Mouse (Mus musculus) layer of hippocampus, adult 11-12 months (tissue): ENCODE measurements around the gene Gm19402.

Experiments
- DNase-seq: peaks from one replicate; pipeline ENCODE4 v3.0.0; 2022; ENCODE audit warnings: low spot score

The Gm19402 gene

DNA sequence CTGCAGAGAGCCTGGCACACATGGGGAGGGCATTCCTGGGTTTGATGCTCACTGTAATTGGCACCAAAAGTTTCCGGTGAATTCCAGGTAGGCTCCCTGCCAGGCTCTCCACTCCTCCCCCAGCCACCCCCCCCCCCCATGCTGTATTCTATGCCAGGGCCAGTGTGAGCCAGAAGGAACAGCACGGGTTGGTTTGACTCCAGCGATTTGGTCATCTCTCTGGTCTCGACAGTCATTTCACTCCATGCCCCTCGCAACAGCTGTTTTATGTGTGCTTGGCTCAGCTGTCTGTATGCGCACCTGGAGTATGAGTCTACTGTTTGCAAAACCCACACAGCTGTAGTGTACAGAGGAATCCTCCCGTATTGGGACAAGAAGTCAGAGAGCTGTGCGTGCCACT is 24.2 kb downstream of the Gm19402 start:
- DNase-seq: no peak

- no peak for DNase-seq
Observed at GRCm38 (mm10) chr10:77663949-77664665, 26.4 kb downstream of the Gm19402 start.

- no peak for DNase-seq
Observed at GRCm38 (mm10) chr10:77658286-77658994, 32.1 kb downstream of the Gm19402 start.

- DNase-seq: no peak
Observed at GRCm38 (mm10) chr10:77652046-77652445, 38.5 kb downstream of the Gm19402 start.

- DNase-seq: no peak
Observed at GRCm38 (mm10) chr10:77647901-77648300, 42.7 kb downstream of the Gm19402 start.

DNA sequence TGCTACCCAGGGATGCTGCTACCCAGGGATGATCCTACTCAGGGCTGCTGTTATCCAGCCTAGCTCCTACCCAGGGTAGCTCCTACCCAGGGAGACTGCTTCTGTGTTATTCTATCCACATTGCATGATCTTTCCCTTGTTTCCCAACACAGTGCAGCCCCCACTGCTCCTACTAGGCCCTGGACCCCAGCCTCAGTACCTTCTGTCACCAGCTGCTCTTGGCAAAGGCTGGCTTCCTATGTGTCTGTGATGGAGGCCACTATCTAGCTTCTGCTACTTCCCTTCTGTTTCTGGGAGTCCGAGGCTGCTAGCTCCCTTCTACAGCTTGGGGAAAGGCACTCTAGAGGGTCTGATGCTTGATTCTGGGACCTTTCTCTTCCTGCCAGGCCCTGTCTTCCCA is 43.1 kb downstream of the Gm19402 start:
- DNase-seq: no peak

DNA sequence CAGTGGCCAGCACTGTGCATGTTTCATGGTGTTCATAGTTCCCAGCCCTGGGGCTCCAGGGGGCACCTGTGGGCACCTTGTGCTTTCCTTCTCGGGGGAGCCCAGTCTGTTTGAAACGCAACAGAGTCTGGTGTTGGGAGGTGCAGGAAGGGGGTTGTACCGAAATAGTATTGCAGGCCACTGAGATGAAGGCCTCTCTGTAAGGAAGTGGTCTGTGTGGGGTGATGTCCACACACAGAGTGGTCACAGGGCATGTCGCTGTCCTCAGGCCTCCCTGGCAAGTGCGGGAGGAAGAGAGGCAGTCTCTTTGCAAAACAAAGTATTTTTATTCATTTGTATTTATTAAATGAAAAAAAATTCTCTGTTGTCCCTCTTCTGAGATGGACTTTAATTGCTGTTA is 45.0 kb downstream of the Gm19402 start:
- DNase-seq: no peak

- no peak for DNase-seq
Observed at GRCm38 (mm10) chr10:77643160-77643559, 47.4 kb downstream of the Gm19402 start.
